Mouse (Mus musculus) embryonic fibroblast, embryonic 13.5 days (primary cell): ENCODE measurements at regions not wholly inside any gene's neighbourhood (a gene's known extent, or its start where the extent isn't known, plus 50 kb on each side); places are given as distances from the start of the nearest gene placed in this dataset.

Experiments
- H3K27ac ChIP-seq: 2 replicates; pipeline ENCODE4 v1.5.1; 2012; ENCODE audit warnings: low read length, control low read depth, inconsistent platforms; ENCODE audit not compliant: insufficient read depth
- H3K4me1 ChIP-seq: 2 replicates; pipeline ENCODE4 v1.6.1; 2011; ENCODE audit warnings: low read length; ENCODE audit not compliant: control insufficient read depth, insufficient read depth
- H3K4me3 ChIP-seq: 2 replicates; pipeline ENCODE4 v1.5.1; 2011; ENCODE audit warnings: mild to moderate bottlenecking, control low read depth, low read length; ENCODE audit not compliant: insufficient read depth
- CTCF ChIP-seq: IDR thresholded peaks from 2 replicates; pipeline ENCODE4 v1.5.1; 2011; ENCODE audit warnings: mild to moderate bottlenecking, control low read depth, low read length, moderate library complexity, borderline replicate concordance; ENCODE audit not compliant: insufficient read depth
- POLR2A ChIP-seq: IDR thresholded peaks from 2 replicates; pipeline ENCODE4 v1.6.1; 2011; ENCODE audit warnings: low read depth, mild to moderate bottlenecking, control low read depth, low read length, moderate library complexity

DNA sequence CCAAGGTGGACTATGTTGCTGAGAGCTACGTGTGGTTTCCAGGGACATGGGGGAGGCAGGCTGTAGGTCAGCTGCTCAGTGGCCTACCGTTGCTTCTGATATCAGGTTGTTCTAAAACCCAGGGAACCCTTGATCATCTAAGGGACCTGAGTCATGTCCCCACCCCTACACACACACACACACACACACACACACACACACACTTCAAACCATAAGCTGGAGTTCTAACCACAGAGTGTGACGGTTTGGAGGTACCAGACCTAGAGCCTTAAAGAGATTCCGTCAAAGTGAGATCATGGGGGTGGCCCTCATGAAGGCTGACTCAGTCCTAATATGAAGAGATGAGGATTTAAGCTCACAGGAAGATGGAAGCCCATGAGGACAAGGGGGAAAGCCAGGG, 130.8 kb upstream of the Id2 start:
- no peak overlapping the region for H3K4me3 ChIP-seq
- no peak overlapping the region for H3K27ac ChIP-seq
- TF ChIP-seq POLR2A (no peak), CTCF (no peak)

DNA sequence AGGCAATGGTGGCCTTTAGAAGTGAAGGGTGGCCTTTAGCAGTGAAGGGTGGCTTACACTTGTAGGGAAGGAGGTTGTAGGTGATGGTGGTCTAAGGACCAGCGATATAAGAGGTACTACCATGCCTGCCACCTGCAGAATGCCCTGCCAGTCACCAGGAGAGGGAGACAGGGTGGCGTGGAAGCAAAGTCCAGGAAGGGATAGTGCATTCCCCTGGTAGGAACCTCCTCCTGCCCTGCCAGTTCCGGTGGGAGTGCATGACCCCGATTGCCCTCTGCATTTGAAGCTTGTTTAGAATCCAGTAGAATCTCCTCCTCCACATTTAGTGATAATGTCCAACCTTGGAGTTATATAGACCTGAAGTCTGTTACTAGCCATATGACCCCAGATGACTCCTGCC, 127.7 kb upstream of the Id2 start:
- H3K4me3 ChIP-seq, result no peak overlapping the region
- TF ChIP-seq POLR2A (no peak), CTCF (no peak)
- H3K27ac ChIP-seq, result no peak overlapping the region
- H3K4me1 ChIP-seq, result no peaks in the 10 kb centered on the region

More for the DNA sequence above, 130.8 kb upstream of the Id2 start:
- H3K4me1 ChIP-seq, result no peaks in the 10 kb centered on the region

DNA sequence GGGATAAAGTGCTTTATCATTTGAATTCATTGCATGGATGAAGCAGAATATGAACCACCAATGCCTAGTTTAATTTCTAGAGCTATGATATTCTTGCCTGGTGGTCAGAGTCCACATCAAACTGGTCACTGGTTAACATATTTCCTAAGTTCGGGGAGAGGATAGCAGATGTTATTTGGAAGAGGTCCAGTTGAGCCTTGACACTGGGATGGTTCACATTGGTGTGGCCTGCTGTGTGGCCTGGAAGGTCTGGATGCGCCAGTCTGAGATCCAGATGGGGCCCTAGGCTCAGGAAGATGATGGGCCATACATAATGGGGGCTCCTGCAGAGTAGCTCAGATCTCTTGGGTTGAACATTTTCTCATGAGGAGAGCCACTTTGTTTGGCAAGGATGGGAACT, 127.3 kb upstream of the Id2 start:
- no peaks in the 10 kb centered on the region for H3K4me1 ChIP-seq
- TF ChIP-seq CTCF (no peak), POLR2A (no peak)
- H3K4me3 ChIP-seq, result no peak overlapping the region
- H3K27ac ChIP-seq, result no peak overlapping the region

- Histone ChIP-seq H3K4me1 (no peaks in the 10 kb centered on the region), H3K27ac (no peak overlapping the region), H3K4me3 (no peak overlapping the region)
- TF ChIP-seq POLR2A, result no peak
- no peak for TF ChIP-seq CTCF
These were observed 126.6 kb upstream of the Id2 start for GRCm38 (mm10) chr12:25223539-25223938.

DNA sequence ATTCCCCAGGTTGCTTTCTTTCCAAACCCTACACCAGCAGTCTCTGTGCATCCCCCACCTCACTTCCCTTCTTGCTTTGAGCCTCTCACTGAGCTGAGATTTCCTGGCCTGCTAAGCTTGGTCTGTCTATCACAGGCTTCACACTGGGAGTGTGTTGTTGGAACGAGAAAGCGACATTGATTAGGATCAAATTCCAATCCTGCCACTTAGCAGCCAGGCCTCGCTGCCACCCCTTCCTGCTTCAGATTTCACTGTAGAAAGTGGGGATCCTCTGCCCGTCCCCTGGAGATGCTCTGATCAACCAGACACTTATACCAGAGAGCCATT, 123.8 kb upstream of the Id2 start:
- TF ChIP-seq CTCF (no peak), POLR2A (no peak)
- no peaks in the 10 kb centered on the region for H3K4me1 ChIP-seq
- no peak overlapping the region for H3K4me3 ChIP-seq
- no peak overlapping the region for H3K27ac ChIP-seq

- no peak overlapping the region for H3K4me3 ChIP-seq
- H3K4me1 ChIP-seq, result no peaks in the 10 kb centered on the region
- no peak for TF ChIP-seq POLR2A
- no peak for TF ChIP-seq CTCF
- H3K27ac ChIP-seq, result no peak overlapping the region
These were observed 123.3 kb upstream of the Id2 start for GRCm38 (mm10) chr12:25220096-25220779.

DNA sequence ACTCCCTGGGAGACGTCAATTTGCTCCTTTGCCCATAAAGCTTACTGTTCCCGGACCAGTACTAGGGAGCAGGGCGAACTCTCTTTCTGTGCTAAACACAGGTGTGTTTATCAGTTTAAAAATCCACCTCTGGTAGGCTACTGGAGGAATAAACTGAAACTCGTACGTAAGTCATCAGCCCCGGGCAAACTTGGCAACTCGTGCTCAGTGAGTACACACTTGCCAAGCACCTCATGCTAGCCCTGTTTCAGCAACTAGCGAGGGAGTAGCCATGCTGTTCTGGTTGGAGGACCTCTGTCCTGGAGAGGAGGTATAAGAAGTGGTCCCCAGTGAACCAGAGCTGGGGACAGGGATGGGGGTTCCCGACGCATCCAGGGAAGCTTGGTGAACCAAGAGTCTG, 122.6 kb upstream of the Id2 start:
- no peak overlapping the region for H3K27ac ChIP-seq
- H3K4me3 ChIP-seq, result no peak overlapping the region
- TF ChIP-seq POLR2A (no peak), CTCF (no peak)
- no peaks in the 10 kb centered on the region for H3K4me1 ChIP-seq

GRCm38 (mm10) chr12:25216792-25217516, 120.0 kb upstream of the Id2 start:
- no peak overlapping the region for H3K4me3 ChIP-seq
- no peak overlapping the region for H3K27ac ChIP-seq
- no peak for TF ChIP-seq CTCF
- TF ChIP-seq POLR2A, result no peak
- no peaks in the 10 kb centered on the region for H3K4me1 ChIP-seq

DNA sequence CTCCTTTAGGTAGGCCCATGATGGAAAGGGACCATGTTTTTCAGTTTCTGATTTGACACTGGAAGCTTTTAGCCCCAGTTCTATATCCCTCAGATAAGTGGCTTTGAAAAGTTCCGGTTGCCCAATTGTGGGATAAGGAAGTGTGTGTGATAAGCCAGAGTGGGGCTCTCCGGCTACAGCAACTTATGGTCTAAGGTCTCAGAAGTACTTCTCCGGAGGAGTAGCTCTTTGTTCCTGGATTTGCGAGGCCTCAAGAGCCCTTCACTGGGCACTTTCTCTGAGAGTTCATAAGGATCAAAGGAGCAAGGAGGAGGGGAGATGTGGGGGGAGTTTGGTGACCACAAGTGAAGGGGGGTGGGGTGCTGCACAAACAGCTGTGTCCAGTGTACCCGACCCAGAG, 118.3 kb upstream of the Id2 start:
- H3K4me3 ChIP-seq, result no peak overlapping the region
- H3K4me1 ChIP-seq, result no peaks in the 10 kb centered on the region
- no peak overlapping the region for H3K27ac ChIP-seq
- no peak for TF ChIP-seq POLR2A
- TF ChIP-seq CTCF, result no peak

GRCm38 (mm10) chr12:25213782-25214478, 117.0 kb upstream of the Id2 start:
- Histone ChIP-seq H3K4me3 (no peak overlapping the region), H3K4me1 (no peaks in the 10 kb centered on the region), H3K27ac (no peak overlapping the region)
- TF ChIP-seq POLR2A, result no peak
- no peak for TF ChIP-seq CTCF

DNA sequence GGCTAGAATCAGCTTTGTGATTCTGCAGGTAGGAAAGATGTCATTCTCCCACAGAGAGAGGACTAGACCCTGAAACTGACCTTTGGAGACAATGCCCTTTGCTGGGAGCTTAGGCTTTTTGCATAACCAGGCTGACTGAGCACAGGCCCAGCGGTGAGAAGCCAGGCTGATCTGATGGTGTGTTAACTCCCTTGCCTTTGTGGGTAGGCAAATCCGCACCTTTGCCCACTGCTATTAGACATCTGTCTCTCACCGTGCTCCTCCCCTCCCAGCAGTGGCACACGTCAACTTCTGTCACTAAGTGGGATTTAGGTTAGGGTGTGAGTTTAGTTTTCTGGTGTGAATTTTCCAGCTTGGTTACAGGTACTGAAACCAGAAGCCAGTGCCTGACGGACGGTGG, 114.4 kb upstream of the Id2 start:
- Histone ChIP-seq H3K27ac (no peak overlapping the region), H3K4me1 (no peaks in the 10 kb centered on the region), H3K4me3 (no peak overlapping the region)
- no peak for TF ChIP-seq CTCF
- no peak for TF ChIP-seq POLR2A
